Mouse (Mus musculus) liver, embryonic 13.5 days (tissue): ENCODE results near the gene Txnrd2. TPM values are rescaled to one million over a fixed set of nuclear protein-coding genes. Genes with fewer than 3 reads are reported as not detected.

Source experiments
- ATAC-seq: fragments of 200-750 bp; cut with Nextera tagmentation; 2 replicates; pipeline ENCODE4 v1.8.0; 2017; ENCODE audit warnings: low read depth, mild to moderate bottlenecking, moderate number of reproducible peaks, moderate library complexity
- DNase-seq: peaks from one replicate; pipeline ENCODE4 v3.0.0; 2022
- H3K27ac ChIP-seq: fragments of 300-500 bp; sonication (generic); 2 replicates; pipeline ENCODE4 v1.5.1; 2015; ENCODE audit warnings: moderate library complexity, mild to moderate bottlenecking, inconsistent platforms
- H3K27me3 ChIP-seq: fragments of 300-500 bp; sonication (generic); 2 replicates; pipeline ENCODE4 v1.6.1; 2015; ENCODE audit warnings: mild to moderate bottlenecking, inconsistent platforms
- H3K36me3 ChIP-seq: fragments of 300-500 bp; sonication (generic); 2 replicates; pipeline ENCODE4 v1.6.1; 2015; ENCODE audit warnings: mild to moderate bottlenecking, inconsistent platforms
- H3K4me1 ChIP-seq: fragments of 300-500 bp; sonication (generic); replicated peaks from 2 replicates; pipeline ENCODE4 v1.6.1; 2015; ENCODE audit warnings: inconsistent platforms
- H3K4me2 ChIP-seq: fragments of 300-500 bp; sonication (generic); 2 replicates; pipeline ENCODE4 v1.6.1; 2015; ENCODE audit warnings: inconsistent platforms, mild to moderate bottlenecking, moderate library complexity
- H3K4me3 ChIP-seq: fragments of 300-500 bp; sonication (generic); replicated peaks from 2 replicates; pipeline ENCODE4 v1.5.1; 2015; ENCODE audit warnings: mild to moderate bottlenecking, inconsistent platforms
- H3K9ac ChIP-seq: fragments of 300-500 bp; sonication (generic); 2 replicates; pipeline ENCODE4 v1.6.1; 2015; ENCODE audit warnings: mild to moderate bottlenecking, inconsistent platforms
- H3K9me3 ChIP-seq: fragments of 300-500 bp; sonication (generic); replicated peaks from 2 replicates; pipeline ENCODE4 v1.6.1; 2016; ENCODE audit warnings: inconsistent platforms
- WGBS: fragments of 180-500 bp; shearing (Covaris S2); methylation state at CpG from one replicate; pipeline ENCODE4 v1.1.7; 2015; ENCODE audit not compliant: insufficient replicate concordance; 5-methylcytosine and 5-hydroxymethylcytosine counted together
- polyA plus RNA-seq: library from polyadenylated mRNA; unstranded; fragments of >200 nt; fragmentation: Nextera tagmentation; extraction: Ambion mirVana; gene quantifications from 2 replicates; pipeline ENCODE4 v1.2.1, GENCODE M21; 2015

The Txnrd2 gene
- polyA plus RNA-seq, 1 experiment from 2014 or later: 112 TPM

DNA sequence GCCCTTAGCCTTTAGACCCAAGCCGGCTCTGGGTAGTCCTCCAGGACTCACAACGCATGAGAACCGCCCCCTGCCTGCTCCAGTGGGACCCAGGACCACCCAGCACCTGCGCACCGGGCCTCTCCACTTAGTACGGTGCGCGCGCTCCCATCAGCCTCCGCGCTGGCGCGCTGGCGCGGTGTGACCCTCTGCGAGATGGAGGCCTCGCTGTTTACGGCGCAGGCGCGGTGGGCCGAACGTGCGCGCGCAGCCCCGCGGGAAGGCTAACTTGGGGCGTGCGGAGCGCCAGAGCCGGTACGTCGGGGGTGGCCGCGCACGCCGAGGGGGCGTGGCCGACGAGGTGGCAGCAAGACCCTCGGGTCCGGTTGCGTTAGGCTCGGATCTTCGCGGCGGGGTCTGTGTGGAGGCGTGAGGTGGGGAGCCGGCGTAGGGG lies 72.4 kb downstream of the Txnrd2 start, which contains the start of the genes Gnb1l and Rtl10:
Gnb1l (plus strand) TSS at position 156 of the 433 bp plus-strand sequence.
Rtl10 (plus strand) TSS at position 344 of the 433 bp plus-strand sequence.
- DNase-seq: peak; percentile 95

GRCm38 (mm10) chr16:18498996-18499395 lies 72.8 kb downstream of the Txnrd2 start:
- peaks cover 28% of the 10 kb centered on the region for H3K36me3 ChIP-seq
- DNase-seq (no peak), ATAC-seq (peak; percentile 47)
- H3K4me3 ChIP-seq: peak overlapping the region; percentile 84
- whole genome bisulfite sequencing: under 1% methylated on average over 24 of the region's 24 CpGs
- peak overlapping the region; percentile 65 for H3K27ac ChIP-seq
- H3K9me3 ChIP-seq: no peaks in the 10 kb centered on the region
- peaks cover 35% of the 10 kb centered on the region for H3K4me1 ChIP-seq
- peak overlapping the region; percentile 97 for H3K4me2 ChIP-seq
- no peaks in the 10 kb centered on the region for H3K27me3 ChIP-seq
- peak overlapping the region; percentile 88 for H3K9ac ChIP-seq

More for the DNA sequence above, 72.4 kb downstream of the Txnrd2 start, which contains the start of the genes Gnb1l and Rtl10:
- peak within 1 kb of the TSS; percentile 84 for H3K4me3 ChIP-seq
- WGBS: under 1% methylated on average over 51 of the region's 51 CpGs
- peaks cover 24% of the 10 kb centered on the region for H3K36me3 ChIP-seq
- H3K27ac ChIP-seq: peak within 1 kb of the TSS; percentile 86
- H3K27me3 ChIP-seq: no peaks in the 10 kb centered on the region
- peak; percentile 96 for ATAC-seq
- H3K4me1 ChIP-seq: peaks cover 35% of the 10 kb centered on the region
- no peaks in the 10 kb centered on the region for H3K9me3 ChIP-seq
- peak within 1 kb of the TSS; percentile 88 for H3K9ac ChIP-seq
- H3K4me2 ChIP-seq: peak within 1 kb of the TSS; percentile 97

GRCm38 (mm10) chr16:18501531-18501930 lies 75.3 kb downstream of the Txnrd2 start:
- no peak overlapping the region for H3K4me2 ChIP-seq
- DNase-seq (no peak), ATAC-seq (no peak)
- no peak overlapping the region for H3K4me3 ChIP-seq
- H3K27ac ChIP-seq: no peak overlapping the region
- 78% methylated on average over 6 of the region's 6 CpGs for WGBS
- no peaks in the 10 kb centered on the region for H3K9me3 ChIP-seq
- peaks cover 32% of the 10 kb centered on the region for H3K36me3 ChIP-seq
- no peaks in the 10 kb centered on the region for H3K27me3 ChIP-seq
- H3K9ac ChIP-seq: no peak overlapping the region
- peaks cover 35% of the 10 kb centered on the region for H3K4me1 ChIP-seq

DNA sequence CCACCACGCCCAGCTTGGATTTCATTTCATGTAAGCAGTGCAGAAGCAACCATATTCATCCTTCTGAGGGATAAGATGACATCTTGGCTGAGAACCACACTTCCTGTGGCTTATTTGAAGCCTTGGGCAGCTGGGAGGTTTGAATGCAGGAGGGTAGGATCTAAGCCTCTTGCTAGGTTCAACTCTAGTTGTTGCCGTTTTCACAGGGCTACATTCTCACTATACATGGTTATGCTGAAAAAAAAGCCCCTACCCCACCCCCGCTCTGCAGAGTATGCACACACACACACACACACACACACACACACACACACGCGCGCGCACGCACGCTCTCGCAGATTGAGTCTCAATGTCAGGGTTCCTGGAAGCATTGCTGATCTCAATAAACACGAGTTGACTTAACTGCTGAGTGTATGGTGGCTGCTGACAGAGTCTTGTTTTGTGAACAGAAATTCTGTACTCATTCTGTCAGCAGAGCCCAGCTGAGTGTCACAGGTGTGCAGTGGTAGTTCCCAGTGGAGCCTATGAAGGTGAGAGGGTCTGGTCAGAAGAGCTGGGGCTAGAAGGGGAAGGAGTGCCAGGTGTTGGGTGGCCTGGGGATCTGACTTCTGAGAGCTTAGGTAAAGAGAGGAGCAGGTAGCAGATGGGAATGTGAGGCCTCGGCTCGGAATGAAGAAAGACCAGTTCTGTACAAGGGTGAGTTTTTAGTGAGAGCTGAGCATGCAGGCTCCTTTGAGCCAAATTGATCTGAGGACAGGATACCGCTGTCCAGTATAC lies 77.6 kb downstream of the Txnrd2 start:
- Histone ChIP-seq H3K4me1 (peaks cover 24% of the 10 kb centered on the region), H3K27ac (no peak overlapping the region), H3K27me3 (no peaks in the 10 kb centered on the region), H3K4me2 (no peak overlapping the region), H3K9me3 (no peaks in the 10 kb centered on the region), H3K9ac (no peak overlapping the region; the same call in 1 of the 2 replicates), H3K4me3 (no peak overlapping the region), H3K36me3 (peaks cover 32% of the 10 kb centered on the region)
- 89% methylated on average over 14 of the region's 14 CpGs for WGBS
- ATAC-seq: no peak
- DNase-seq: no peak

GRCm38 (mm10) chr16:18506524-18507199 lies 80.5 kb downstream of the Txnrd2 start:
- H3K4me1 ChIP-seq: no peaks in the 10 kb centered on the region
- no peak overlapping the region for H3K27ac ChIP-seq
- no peak overlapping the region for H3K4me3 ChIP-seq
- H3K9ac ChIP-seq: no peak overlapping the region
- ATAC-seq (no peak), DNase-seq (no peak)
- 85% methylated on average over 3 of the region's 3 CpGs for WGBS
- H3K27me3 ChIP-seq: no peaks in the 10 kb centered on the region
- H3K4me2 ChIP-seq: no peak overlapping the region
- peaks cover 17% of the 10 kb centered on the region for H3K36me3 ChIP-seq
- H3K9me3 ChIP-seq: no peaks in the 10 kb centered on the region

GRCm38 (mm10) chr16:18507200-18507549 lies 81.0 kb downstream of the Txnrd2 start:
- no peak overlapping the region for H3K4me2 ChIP-seq
- H3K4me3 ChIP-seq: no peak overlapping the region
- H3K9me3 ChIP-seq: no peaks in the 10 kb centered on the region
- no peak for DNase-seq
- ATAC-seq: no peak
- no peaks in the 10 kb centered on the region for H3K4me1 ChIP-seq
- WGBS: 57% methylated on average over 1 of the region's 1 CpGs
- H3K9ac ChIP-seq: no peak overlapping the region
- H3K27me3 ChIP-seq: no peaks in the 10 kb centered on the region
- no peak overlapping the region for H3K27ac ChIP-seq
- peaks cover 12% of the 10 kb centered on the region for H3K36me3 ChIP-seq

DNA sequence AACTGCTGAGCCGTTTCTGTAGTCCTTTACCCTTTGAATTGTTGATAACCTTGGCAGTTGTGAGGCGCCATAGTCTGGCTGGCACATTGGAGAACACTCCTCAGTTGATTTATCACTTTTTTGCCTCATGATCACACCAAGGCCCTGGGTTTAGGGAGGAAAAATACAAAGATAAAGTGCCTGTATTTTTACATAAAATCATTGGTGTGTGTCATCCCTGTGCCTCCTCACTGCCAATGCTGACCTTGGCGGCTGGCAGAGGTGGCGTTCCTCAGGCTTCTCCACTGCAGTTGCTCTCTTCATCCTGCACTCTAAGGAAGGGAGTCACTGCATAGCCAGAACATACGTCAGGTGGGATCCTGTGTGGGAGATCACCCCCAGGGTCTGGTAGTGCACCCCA lies 85.6 kb downstream of the Txnrd2 start:
- no peaks in the 10 kb centered on the region for H3K4me1 ChIP-seq
- DNase-seq: no peak
- H3K27me3 ChIP-seq: no peaks in the 10 kb centered on the region
- no peaks in the 10 kb centered on the region for H3K9me3 ChIP-seq
- no peak overlapping the region for H3K4me3 ChIP-seq
- H3K36me3 ChIP-seq: no peaks in the 10 kb centered on the region
- 72% methylated on average over 5 of the region's 5 CpGs for WGBS
- H3K9ac ChIP-seq: no peak overlapping the region
- H3K27ac ChIP-seq: no peak overlapping the region
- ATAC-seq: no peak
- no peak overlapping the region for H3K4me2 ChIP-seq

- Histone ChIP-seq H3K4me3 (no peak overlapping the region), H3K36me3 (no peaks in the 10 kb centered on the region), H3K27ac (no peak overlapping the region), H3K9me3 (no peaks in the 10 kb centered on the region), H3K4me2 (no peak overlapping the region), H3K9ac (no peak overlapping the region), H3K4me1 (no peaks in the 10 kb centered on the region), H3K27me3 (no peaks in the 10 kb centered on the region)
- no peak for DNase-seq
- no peak for ATAC-seq
- 73% methylated on average over 6 of the region's 6 CpGs for WGBS
These were observed 87.3 kb downstream of the Txnrd2 start for GRCm38 (mm10) chr16:18513508-18513907.

DNA sequence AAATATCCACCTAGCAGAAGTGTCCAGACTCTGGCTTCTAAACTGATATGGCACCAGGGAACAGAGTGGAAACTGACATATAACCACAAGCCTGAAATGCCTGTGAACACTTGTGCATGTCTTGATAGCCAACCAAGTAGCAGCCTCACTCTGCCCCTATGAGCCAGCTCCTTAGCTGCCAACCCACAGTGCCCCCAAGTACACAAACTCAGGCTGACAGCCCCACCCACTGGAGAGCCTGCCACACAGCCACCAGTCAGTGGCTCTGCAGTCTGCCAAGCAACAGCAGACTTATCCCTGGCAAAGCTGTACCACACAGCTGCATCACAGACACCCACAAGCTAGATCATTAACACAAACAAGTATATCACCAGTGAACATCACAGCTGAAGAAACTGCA lies 91.9 kb downstream of the Txnrd2 start:
- Histone ChIP-seq H3K27ac (no peak overlapping the region), H3K36me3 (no peaks in the 10 kb centered on the region), H3K27me3 (no peaks in the 10 kb centered on the region), H3K9ac (no peak overlapping the region), H3K4me1 (no peaks in the 10 kb centered on the region), H3K9me3 (no peaks in the 10 kb centered on the region), H3K4me2 (no peak overlapping the region), H3K4me3 (no peak overlapping the region)
- DNase-seq: no peak
- ATAC-seq: no peak

DNA sequence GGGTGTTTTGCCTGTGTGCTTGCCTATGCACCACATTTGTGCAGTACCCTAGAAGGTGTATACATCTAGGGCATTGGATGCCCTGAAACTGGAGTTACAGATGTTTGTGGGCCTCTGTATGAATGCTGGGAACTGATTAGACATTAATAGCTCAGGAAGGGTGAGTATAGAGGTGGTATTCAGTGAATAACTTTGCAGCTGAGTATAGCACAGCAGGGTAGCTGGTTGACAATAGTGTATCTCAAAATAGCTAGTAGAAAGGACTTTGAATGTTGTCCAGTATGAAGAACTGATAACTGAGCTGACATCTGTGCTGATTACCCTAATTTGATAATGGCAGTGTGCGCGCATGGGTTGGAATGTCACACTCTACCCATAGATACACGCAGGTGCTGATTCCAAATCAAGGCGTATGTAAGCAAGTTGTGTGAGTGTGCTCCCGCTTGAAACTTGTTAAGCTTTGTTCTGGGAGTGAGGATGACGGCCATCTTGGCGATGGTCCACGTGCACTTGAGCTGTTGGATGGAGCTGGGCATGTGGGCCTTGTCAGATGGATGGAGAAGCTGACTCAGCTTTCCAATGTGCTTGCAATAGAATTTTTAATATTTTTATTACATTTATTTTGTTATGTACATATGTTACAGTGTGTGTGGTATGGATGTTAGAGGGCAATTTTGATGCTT lies 97.5 kb downstream of the Txnrd2 start:
- no peak overlapping the region for H3K4me2 ChIP-seq
- H3K9me3 ChIP-seq: no peaks in the 10 kb centered on the region
- H3K9ac ChIP-seq: no peak overlapping the region
- H3K27ac ChIP-seq: no peak overlapping the region
- DNase-seq (no peak), ATAC-seq (no peak)
- H3K36me3 ChIP-seq: no peaks in the 10 kb centered on the region
- no peak overlapping the region for H3K4me3 ChIP-seq
- WGBS: 84% methylated on average over 8 of the region's 8 CpGs
- no peaks in the 10 kb centered on the region for H3K4me1 ChIP-seq
- H3K27me3 ChIP-seq: no peaks in the 10 kb centered on the region

GRCm38 (mm10) chr16:18528656-18529055 lies 102.5 kb downstream of the Txnrd2 start:
- H3K4me2 ChIP-seq: no peak overlapping the region
- no peak overlapping the region for H3K27ac ChIP-seq
- H3K9ac ChIP-seq: no peak overlapping the region
- H3K4me1 ChIP-seq: no peaks in the 10 kb centered on the region
- no peaks in the 10 kb centered on the region for H3K27me3 ChIP-seq
- DNase-seq: no peak
- H3K4me3 ChIP-seq: no peak overlapping the region
- ATAC-seq: no peak
- 83% methylated on average over 5 of the region's 5 CpGs for WGBS
- no peaks in the 10 kb centered on the region for H3K36me3 ChIP-seq
- H3K9me3 ChIP-seq: no peaks in the 10 kb centered on the region
